Mouse (Mus musculus) heart, embryonic 11.5 days (tissue): ENCODE results near the gene Defb23. TPM values are rescaled to one million over a fixed set of nuclear protein-coding genes. Genes with fewer than 3 reads are reported as not detected.
"Not testable (repeated sequence)": the region's sequence is repeated elsewhere in the genome, so short reads cannot be mapped to it uniquely, and the experiment has no call there.

Source experiments
- ATAC-seq: fragments of 200-750 bp; cut with Nextera tagmentation; replicated peaks from 2 replicates; pipeline ENCODE4 v1.8.0; 2017; ENCODE audit warnings: moderate library complexity; ENCODE audit not compliant: insufficient number of reproducible peaks, low FRiP score, low TSS enrichment
- H3K27ac ChIP-seq: fragments of 300-500 bp; sonication (generic); 2 replicates; pipeline ENCODE4 v1.5.1; 2014; ENCODE audit warnings: mild to moderate bottlenecking, low read depth, low read length
- H3K27me3 ChIP-seq: fragments of 300-500 bp; sonication (generic); 2 replicates; pipeline ENCODE4 v1.6.1; 2014; ENCODE audit warnings: mild to moderate bottlenecking, low read length, mixed read lengths; ENCODE audit not compliant: control insufficient read depth, insufficient read depth
- H3K36me3 ChIP-seq: fragments of 300-500 bp; sonication (generic); 2 replicates; pipeline ENCODE4 v1.6.1; 2014; ENCODE audit warnings: mild to moderate bottlenecking, low read length, moderate library complexity, mixed read lengths; ENCODE audit not compliant: control insufficient read depth, insufficient read depth
- H3K4me1 ChIP-seq: fragments of 300-500 bp; sonication (generic); 2 replicates; pipeline ENCODE4 v1.6.1; 2014; ENCODE audit warnings: low read length; ENCODE audit not compliant: control insufficient read depth, insufficient read depth
- H3K4me2 ChIP-seq: fragments of 300-500 bp; sonication (generic); 2 replicates; pipeline ENCODE4 v1.6.1; 2014; ENCODE audit warnings: mild to moderate bottlenecking, moderate library complexity
- H3K4me3 ChIP-seq: fragments of 300-500 bp; sonication (generic); 2 replicates; pipeline ENCODE4 v1.5.1; 2014; ENCODE audit warnings: low read depth, low read length
- H3K9ac ChIP-seq: fragments of 300-500 bp; sonication (generic); 2 replicates; pipeline ENCODE4 v1.6.1; 2014; ENCODE audit warnings: mild to moderate bottlenecking, low read depth, low read length, moderate library complexity
- H3K9me3 ChIP-seq: fragments of 300-500 bp; sonication (generic); replicated peaks from 2 replicates; pipeline ENCODE4 v1.6.1; 2016; ENCODE audit warnings: low read length; ENCODE audit not compliant: control insufficient read depth
- WGBS: fragments of 180-500 bp; shearing (Covaris S2); extraction: QIAGEN DNeasy Blood & Tissue Kit; methylation state at CpG from one replicate; pipeline ENCODE4 v1.1.7; 2014; ENCODE audit not compliant: insufficient replicate concordance; 5-methylcytosine and 5-hydroxymethylcytosine counted together
- polyA plus RNA-seq: library from polyadenylated mRNA; unstranded; fragments of >200 nt; fragmentation: Nextera tagmentation; extraction: Ambion mirVana; gene quantifications from 2 replicates; pipeline ENCODE4 v1.2.1, GENCODE M21; 2014

Defb23 gene
- polyA plus RNA-seq, 1 experiment from 2014 or later: not detected

GRCm38 (mm10) chr2:152446642-152447041, 17.8 kb downstream of the Defb23 start:
- peaks cover 13% of the 10 kb centered on the region for H3K4me1 ChIP-seq
- H3K27ac ChIP-seq: no peak overlapping the region
- no peak overlapping the region for H3K4me3 ChIP-seq
- 37% methylated on average over 2 of the region's 2 CpGs for WGBS
- H3K9ac ChIP-seq: no peak overlapping the region
- H3K4me2 ChIP-seq: no peak overlapping the region
- no peaks in the 10 kb centered on the region for H3K9me3 ChIP-seq
- no peak for ATAC-seq
- H3K27me3 ChIP-seq: no peaks in the 10 kb centered on the region
- no peaks in the 10 kb centered on the region for H3K36me3 ChIP-seq

- Histone ChIP-seq H3K9ac (no peak overlapping the region), H3K4me1 (peaks cover 13% of the 10 kb centered on the region), H3K36me3 (no peaks in the 10 kb centered on the region), H3K4me3 (no peak overlapping the region), H3K9me3 (no peaks in the 10 kb centered on the region), H3K4me2 (no peak overlapping the region), H3K27ac (no peak overlapping the region), H3K27me3 (no peaks in the 10 kb centered on the region)
- WGBS: 78% methylated on average over 8 of the region's 8 CpGs
- ATAC-seq: no peak
Measured at GRCm38 (mm10) chr2:152443281-152443680, 21.1 kb downstream of the Defb23 start.

- Histone ChIP-seq H3K9me3 (no peaks in the 10 kb centered on the region), H3K27me3 (no peaks in the 10 kb centered on the region)
- ATAC-seq: no peak
Measured at GRCm38 (mm10) chr2:152442322-152442721, 22.1 kb downstream of the Defb23 start.

GRCm38 (mm10) chr2:152439833-152440232, 24.6 kb downstream of the Defb23 start:
- no peaks in the 10 kb centered on the region for H3K36me3 ChIP-seq
- H3K9me3 ChIP-seq: no peaks in the 10 kb centered on the region
- no peaks in the 10 kb centered on the region for H3K27me3 ChIP-seq
- peaks cover 16% of the 10 kb centered on the region for H3K4me1 ChIP-seq
- H3K27ac ChIP-seq: no peak overlapping the region
- WGBS: 81% methylated on average over 2 of the region's 2 CpGs
- no peak overlapping the region for H3K4me2 ChIP-seq
- ATAC-seq: no peak
- H3K9ac ChIP-seq: no peak overlapping the region
- H3K4me3 ChIP-seq: no peak overlapping the region

More at GRCm38 (mm10) chr2:152442322-152442721, 22.1 kb downstream of the Defb23 start:
- no peak overlapping the region for H3K9ac ChIP-seq
- H3K4me3 ChIP-seq: no peak overlapping the region
- no peaks in the 10 kb centered on the region for H3K36me3 ChIP-seq
- peaks cover 9% of the 10 kb centered on the region for H3K4me1 ChIP-seq
- WGBS: 75% methylated on average over 4 of the region's 4 CpGs
- no peak overlapping the region for H3K27ac ChIP-seq
- H3K4me2 ChIP-seq: no peak overlapping the region

GRCm38 (mm10) chr2:152438963-152439362, 25.5 kb downstream of the Defb23 start:
- Histone ChIP-seq H3K27me3 (no peaks in the 10 kb centered on the region), H3K4me2 (no peak overlapping the region), H3K36me3 (no peaks in the 10 kb centered on the region), H3K9me3 (no peaks in the 10 kb centered on the region), H3K4me3 (no peak overlapping the region), H3K27ac (no peak overlapping the region), H3K4me1 (peaks cover 16% of the 10 kb centered on the region), H3K9ac (no peak overlapping the region)
- ATAC-seq: no peak
- WGBS: 48% methylated on average over 1 of the region's 1 CpGs

- peak overlapping the region; percentile 67 for H3K9ac ChIP-seq
- H3K4me2 ChIP-seq: peak overlapping the region; percentile 79
- peaks cover 16% of the 10 kb centered on the region for H3K4me1 ChIP-seq
- peak overlapping the region; percentile 32 for H3K4me3 ChIP-seq
- H3K27me3 ChIP-seq: no peaks in the 10 kb centered on the region
- ATAC-seq: peak; percentile 46
- 2% methylated on average over 23 of the region's 23 CpGs for WGBS
- H3K36me3 ChIP-seq: no peaks in the 10 kb centered on the region
- H3K27ac ChIP-seq: peak overlapping the region; percentile 92
- H3K9me3 ChIP-seq: no peaks in the 10 kb centered on the region
Measured at GRCm38 (mm10) chr2:152436983-152437860, 27.2 kb downstream of the Defb23 start.

GRCm38 (mm10) chr2:152436405-152436901, 28.0 kb downstream of the Defb23 start:
- H3K27ac ChIP-seq: peak overlapping the region; percentile 92
- peak overlapping the region; percentile 79 for H3K4me2 ChIP-seq
- H3K36me3 ChIP-seq: no peaks in the 10 kb centered on the region
- peak; percentile 54 for ATAC-seq
- peak overlapping the region; percentile 46; the same call in 1 of the 2 replicates for H3K9ac ChIP-seq
- H3K27me3 ChIP-seq: no peaks in the 10 kb centered on the region
- no peaks in the 10 kb centered on the region for H3K9me3 ChIP-seq
- no peak overlapping the region for H3K4me3 ChIP-seq
- H3K4me1 ChIP-seq: peaks cover 16% of the 10 kb centered on the region
- 40% methylated on average over 7 of the region's 7 CpGs for WGBS

GRCm38 (mm10) chr2:152428481-152428880, 35.9 kb downstream of the Defb23 start:
- not testable (repeated sequence) for H3K36me3 ChIP-seq, H3K27me3 ChIP-seq, H3K27ac ChIP-seq, H3K9ac ChIP-seq, H3K4me3 ChIP-seq, ATAC-seq, H3K9me3 ChIP-seq, H3K4me2 ChIP-seq, H3K4me1 ChIP-seq
- WGBS: 77% methylated on average over 2 of the region's 2 CpGs
